Mouse (Mus musculus): ENCODE measurements around the gene Jam2. TPM values are rescaled to one million over a fixed set of nuclear protein-coding genes. Genes with fewer than 3 reads are reported as not detected.

The Jam2 gene
- polyA plus RNA-seq, 1 experiment from 2014 or later, result 5.9 TPM

DNA sequence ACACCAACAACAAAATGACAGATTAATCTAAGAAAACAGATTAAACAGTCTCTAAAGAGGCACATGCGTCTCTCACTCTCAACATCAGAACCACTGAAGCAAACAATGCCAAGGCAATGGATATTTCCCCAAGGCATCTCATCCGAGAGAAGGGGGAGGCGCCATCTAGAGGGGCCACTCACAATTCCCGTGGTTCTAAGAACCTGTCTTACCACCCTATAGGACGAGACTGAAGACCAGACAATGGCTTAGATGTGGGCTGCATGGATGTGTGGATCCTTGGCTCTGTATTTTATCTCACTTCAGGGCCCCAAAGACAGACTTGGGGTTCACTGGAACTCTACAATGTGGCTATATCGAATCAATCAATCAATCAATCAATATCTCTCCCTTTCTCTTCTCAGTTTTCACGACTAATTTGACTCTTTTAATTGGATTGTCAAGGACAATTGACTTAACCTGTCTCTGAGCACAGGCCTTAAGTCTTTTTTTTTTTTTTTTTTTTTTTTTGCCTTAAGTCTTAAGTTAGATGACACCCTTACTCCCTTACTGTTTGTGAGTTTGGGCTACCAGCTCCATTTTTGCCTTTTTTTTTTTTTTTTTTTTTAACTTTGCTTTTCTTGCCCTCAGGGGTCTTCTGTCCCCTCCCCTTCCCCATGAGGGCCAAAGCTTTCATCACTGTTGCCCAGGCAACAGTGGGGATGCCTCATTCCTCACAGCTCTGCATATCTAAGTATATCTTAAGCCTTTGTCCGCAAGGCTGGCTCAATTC, 1.2 kb upstream of the Jam2 start:
- ATAC-seq, result no peak

DNA sequence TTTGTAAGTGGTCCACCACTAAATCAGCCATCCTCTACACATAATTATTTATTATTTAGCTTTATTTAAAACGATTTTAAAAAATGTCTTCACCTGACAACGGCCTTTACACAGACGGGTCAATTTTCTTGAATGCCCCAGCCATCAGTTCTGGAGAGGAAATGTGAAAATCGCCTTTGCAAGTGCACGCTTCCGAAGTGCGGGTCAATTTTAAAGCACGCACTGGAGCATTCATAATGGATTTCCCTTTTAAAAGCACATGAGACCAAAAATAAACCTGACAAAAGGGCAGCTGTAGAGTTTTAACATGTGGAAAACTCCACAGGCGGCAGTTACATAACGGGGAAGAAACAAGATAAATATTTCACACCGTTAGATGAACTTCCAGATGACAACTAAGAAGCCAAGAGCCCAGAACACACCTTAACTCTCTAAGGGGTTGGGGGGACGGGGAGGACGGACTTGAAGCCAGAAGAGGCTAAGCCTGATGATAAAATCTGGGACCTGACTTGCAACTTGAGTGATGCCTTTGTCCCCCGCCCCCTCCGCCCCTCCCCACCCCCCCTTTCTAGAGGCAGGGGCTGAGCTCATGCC, 558 bp upstream of the Jam2 start:
- peak overlapping the region; percentile 48 for H3K4me3 ChIP-seq (ENCODE audit: low read depth, low read length)
- ATAC-seq, result no peak
- no peak overlapping the region for H3K27ac ChIP-seq (ENCODE audit: low read depth, low read length)
- WGBS, result 10% methylated on average over 15 of the region's 15 CpGs
- peak overlapping the region; percentile 32; the same call in 1 of the 2 replicates for H3K9ac ChIP-seq (ENCODE audit: low read depth, low read length)
- no peaks in the 10 kb centered on the region for H3K36me3 ChIP-seq (ENCODE audit: control insufficient read depth, insufficient read depth)
- H3K9me3 ChIP-seq (ENCODE audit: control insufficient read depth), result no peaks in the 10 kb centered on the region
- no peaks in the 10 kb centered on the region for H3K4me1 ChIP-seq (replicated peaks; ENCODE audit: control insufficient read depth, insufficient read depth, low read length)
- no peak for TF ChIP-seq CTCF (IDR thresholded peaks at IDR 0.05; ENCODE audit: low read depth)
- H3K27me3 ChIP-seq (replicated peaks; ENCODE audit: control insufficient read depth, insufficient read depth, low read length), result peaks cover 30% of the 10 kb centered on the region; the same call in 1 of the 2 replicates
- H3K4me2 ChIP-seq (replicated peaks; ENCODE audit: low read depth), result peak overlapping the region; percentile 91

More for the DNA sequence above, 1.2 kb upstream of the Jam2 start:
- H3K4me3 ChIP-seq (ENCODE audit: low read depth, low read length), result no peak overlapping the region
- no peak overlapping the region for H3K4me2 ChIP-seq (replicated peaks; ENCODE audit: low read depth)
- TF ChIP-seq CTCF (IDR thresholded peaks at IDR 0.05; ENCODE audit: low read depth), result no peak
- no peak overlapping the region for H3K27ac ChIP-seq (ENCODE audit: low read depth, low read length)
- H3K27me3 ChIP-seq (replicated peaks; ENCODE audit: control insufficient read depth, insufficient read depth, low read length), result peaks cover 30% of the 10 kb centered on the region; the same call in 1 of the 2 replicates
- no peak overlapping the region for H3K9ac ChIP-seq (ENCODE audit: low read depth, low read length)
- 33% methylated on average over 8 of the region's 8 CpGs for WGBS
- H3K4me1 ChIP-seq (replicated peaks; ENCODE audit: control insufficient read depth, insufficient read depth, low read length), result no peaks in the 10 kb centered on the region
- no peaks in the 10 kb centered on the region for H3K9me3 ChIP-seq (ENCODE audit: control insufficient read depth)
- H3K36me3 ChIP-seq (ENCODE audit: control insufficient read depth, insufficient read depth), result no peaks in the 10 kb centered on the region

DNA sequence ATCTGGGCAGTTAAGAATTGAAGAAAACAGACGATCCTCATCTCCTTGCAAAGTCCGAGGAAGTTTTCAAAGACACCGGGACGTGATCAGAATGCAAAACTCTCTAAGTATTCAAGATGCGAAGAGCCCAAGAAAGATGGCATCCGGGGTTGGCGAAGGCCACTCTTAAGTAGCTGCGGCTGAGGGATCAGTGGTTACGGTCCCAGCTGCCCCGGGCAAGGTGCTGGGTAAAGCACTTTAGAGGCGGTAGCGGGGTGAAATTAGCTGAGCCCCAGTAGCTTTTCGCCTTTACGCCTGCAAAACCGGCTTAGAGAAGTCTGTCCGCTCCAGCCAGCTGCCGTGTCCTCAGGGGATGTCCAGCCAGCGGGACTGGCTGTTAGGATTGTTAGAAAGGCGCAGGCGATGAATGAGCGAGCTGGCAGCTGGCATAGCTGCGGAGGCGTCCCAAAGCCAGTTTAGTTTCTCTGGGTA, 873 bp downstream of the Jam2 start:
- ATAC-seq, result no peak
- Histone ChIP-seq H3K4me3 (ENCODE audit: low read depth, low read length) (peak overlapping the region; percentile 48), H3K9ac (ENCODE audit: low read depth, low read length) (no peak overlapping the region; the same call in 1 of the 2 replicates), H3K4me2 (replicated peaks; ENCODE audit: low read depth) (peak overlapping the region; percentile 91), H3K4me1 (replicated peaks; ENCODE audit: control insufficient read depth, insufficient read depth, low read length) (no peaks in the 10 kb centered on the region), H3K27me3 (replicated peaks; ENCODE audit: control insufficient read depth, insufficient read depth, low read length) (peaks cover 30% of the 10 kb centered on the region; the same call in 1 of the 2 replicates), H3K27ac (ENCODE audit: low read depth, low read length) (no peak overlapping the region), H3K9me3 (ENCODE audit: control insufficient read depth) (no peaks in the 10 kb centered on the region), H3K36me3 (ENCODE audit: control insufficient read depth, insufficient read depth) (no peaks in the 10 kb centered on the region)
- WGBS, result 3% methylated on average over 23 of the region's 23 CpGs
- no peak for TF ChIP-seq CTCF (IDR thresholded peaks at IDR 0.05; ENCODE audit: low read depth)

DNA sequence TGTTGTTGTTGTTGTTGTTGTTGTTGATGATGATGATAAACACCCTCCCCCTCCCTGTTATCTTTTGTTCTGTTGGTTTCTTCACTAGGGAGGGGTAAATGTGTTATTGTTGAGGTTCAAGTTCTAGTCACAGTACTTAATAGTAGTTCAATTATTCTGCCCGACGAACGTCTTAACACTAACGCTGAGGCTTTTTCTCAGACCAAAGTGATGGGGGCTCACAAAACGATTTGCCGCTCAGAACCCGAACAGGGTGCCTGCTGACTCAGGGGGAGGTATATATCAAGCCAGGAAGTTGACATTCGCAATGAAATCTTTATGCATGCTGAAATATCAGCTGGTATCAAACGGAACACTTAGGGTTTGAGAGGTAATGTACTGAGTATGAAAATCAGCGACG, 1.4 kb downstream of the Jam2 start:
- no peak for TF ChIP-seq CTCF (IDR thresholded peaks at IDR 0.05; ENCODE audit: low read depth)
- H3K4me3 ChIP-seq (ENCODE audit: low read depth, low read length), result peak overlapping the region; percentile 48
- WGBS, result 37% methylated on average over 11 of the region's 11 CpGs
- peaks cover 30% of the 10 kb centered on the region; the same call in 1 of the 2 replicates for H3K27me3 ChIP-seq (replicated peaks; ENCODE audit: control insufficient read depth, insufficient read depth, low read length)
- no peak for ATAC-seq
- no peak overlapping the region for H3K27ac ChIP-seq (ENCODE audit: low read depth, low read length)
- H3K4me2 ChIP-seq (replicated peaks; ENCODE audit: low read depth), result peak overlapping the region; percentile 91
- no peaks in the 10 kb centered on the region for H3K9me3 ChIP-seq (ENCODE audit: control insufficient read depth)
- no peak overlapping the region for H3K9ac ChIP-seq (ENCODE audit: low read depth, low read length)
- H3K4me1 ChIP-seq (replicated peaks; ENCODE audit: control insufficient read depth, insufficient read depth, low read length), result no peaks in the 10 kb centered on the region
- no peaks in the 10 kb centered on the region for H3K36me3 ChIP-seq (ENCODE audit: control insufficient read depth, insufficient read depth)

DNA sequence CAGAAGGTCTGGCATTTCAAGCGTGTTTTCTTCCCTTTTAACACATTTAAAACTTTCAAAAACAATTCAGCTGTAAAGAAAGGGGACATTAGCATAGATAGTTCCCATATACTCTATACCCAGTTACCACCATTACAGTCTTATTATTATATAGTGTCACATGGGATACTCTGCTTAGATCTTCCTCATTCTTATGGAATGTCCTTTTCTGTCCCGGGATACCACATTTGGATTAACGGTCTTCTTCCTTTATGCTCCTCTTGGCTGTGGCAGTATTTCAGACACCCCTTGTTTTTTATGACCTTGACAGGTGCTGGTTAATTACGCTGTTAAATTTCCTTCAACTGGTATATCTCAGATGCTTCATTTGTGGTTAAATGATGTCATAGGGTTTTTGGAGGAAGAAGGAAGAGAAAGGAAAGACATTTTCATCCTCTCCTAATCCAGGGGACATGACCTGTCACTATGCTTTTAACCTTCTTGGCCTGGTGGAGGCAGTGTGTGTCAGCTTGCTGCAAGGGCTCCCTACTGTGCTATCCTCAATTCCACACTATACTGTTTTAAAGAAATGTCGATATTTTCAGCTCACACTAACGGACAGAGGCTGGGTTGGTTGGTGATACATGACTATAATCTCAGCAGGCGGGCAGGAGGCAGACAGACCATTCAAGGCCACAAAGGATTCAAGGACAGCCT, 2.3 kb downstream of the Jam2 start:
- H3K4me3 ChIP-seq (ENCODE audit: low read depth, low read length), result peak overlapping the region; percentile 48; the same call in 1 of the 2 replicates
- no peak for ATAC-seq
- WGBS, result 58% methylated on average over 7 of the region's 7 CpGs
- H3K9ac ChIP-seq (ENCODE audit: low read depth, low read length), result no peak overlapping the region
- no peak overlapping the region for H3K4me2 ChIP-seq (replicated peaks; ENCODE audit: low read depth)
- peak; percentile 49 for TF ChIP-seq CTCF (IDR thresholded peaks at IDR 0.05; ENCODE audit: low read depth)
- no peak overlapping the region for H3K27ac ChIP-seq (ENCODE audit: low read depth, low read length)
- no peaks in the 10 kb centered on the region for H3K4me1 ChIP-seq (replicated peaks; ENCODE audit: control insufficient read depth, insufficient read depth, low read length)
- peaks cover 30% of the 10 kb centered on the region; the same call in 1 of the 2 replicates for H3K27me3 ChIP-seq (replicated peaks; ENCODE audit: control insufficient read depth, insufficient read depth, low read length)
- H3K9me3 ChIP-seq (ENCODE audit: control insufficient read depth), result no peaks in the 10 kb centered on the region
- no peaks in the 10 kb centered on the region for H3K36me3 ChIP-seq (ENCODE audit: control insufficient read depth, insufficient read depth)

DNA sequence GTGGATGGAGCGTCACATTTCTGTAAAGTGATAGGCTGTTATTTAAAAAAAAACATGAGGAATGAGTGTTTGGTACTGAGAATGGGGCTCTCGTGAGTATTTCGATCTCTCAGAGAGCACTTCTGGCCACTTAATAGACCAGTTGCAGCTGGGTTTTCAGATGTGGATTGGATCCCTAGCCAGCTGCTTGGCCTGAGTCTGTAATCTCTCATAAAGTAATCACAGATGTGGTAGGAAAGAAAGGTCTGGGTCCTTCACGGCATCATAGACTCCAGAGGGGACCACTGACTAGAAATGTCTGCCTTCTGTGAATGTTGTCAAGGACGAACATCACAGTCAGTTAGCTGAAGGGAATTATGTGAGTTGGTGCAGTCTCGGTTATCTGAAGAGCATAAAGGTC, 4.5 kb downstream of the Jam2 start:
- Histone ChIP-seq H3K4me1 (replicated peaks; ENCODE audit: control insufficient read depth, insufficient read depth, low read length) (no peaks in the 10 kb centered on the region), H3K36me3 (ENCODE audit: control insufficient read depth, insufficient read depth) (no peaks in the 10 kb centered on the region), H3K9ac (ENCODE audit: low read depth, low read length) (no peak overlapping the region), H3K4me3 (ENCODE audit: low read depth, low read length) (no peak overlapping the region), H3K27me3 (replicated peaks; ENCODE audit: control insufficient read depth, insufficient read depth, low read length) (peaks cover 24% of the 10 kb centered on the region; the same call in 1 of the 2 replicates), H3K4me2 (replicated peaks; ENCODE audit: low read depth) (no peak overlapping the region), H3K27ac (ENCODE audit: low read depth, low read length) (no peak overlapping the region), H3K9me3 (ENCODE audit: control insufficient read depth) (no peaks in the 10 kb centered on the region)
- 80% methylated on average over 6 of the region's 6 CpGs for WGBS
- no peak for TF ChIP-seq CTCF (IDR thresholded peaks at IDR 0.05; ENCODE audit: low read depth)
- no peak for ATAC-seq
